Mouse (Mus musculus): ENCODE data around the gene Cpsf7. TPM values are rescaled to one million over a fixed set of nuclear protein-coding genes. Genes with fewer than 3 reads are reported as not detected.

Cpsf7 gene
- 80.3 and 90.6 TPM in 2 replicates for polyA plus RNA-seq (2012; rRNA removed)

DNA sequence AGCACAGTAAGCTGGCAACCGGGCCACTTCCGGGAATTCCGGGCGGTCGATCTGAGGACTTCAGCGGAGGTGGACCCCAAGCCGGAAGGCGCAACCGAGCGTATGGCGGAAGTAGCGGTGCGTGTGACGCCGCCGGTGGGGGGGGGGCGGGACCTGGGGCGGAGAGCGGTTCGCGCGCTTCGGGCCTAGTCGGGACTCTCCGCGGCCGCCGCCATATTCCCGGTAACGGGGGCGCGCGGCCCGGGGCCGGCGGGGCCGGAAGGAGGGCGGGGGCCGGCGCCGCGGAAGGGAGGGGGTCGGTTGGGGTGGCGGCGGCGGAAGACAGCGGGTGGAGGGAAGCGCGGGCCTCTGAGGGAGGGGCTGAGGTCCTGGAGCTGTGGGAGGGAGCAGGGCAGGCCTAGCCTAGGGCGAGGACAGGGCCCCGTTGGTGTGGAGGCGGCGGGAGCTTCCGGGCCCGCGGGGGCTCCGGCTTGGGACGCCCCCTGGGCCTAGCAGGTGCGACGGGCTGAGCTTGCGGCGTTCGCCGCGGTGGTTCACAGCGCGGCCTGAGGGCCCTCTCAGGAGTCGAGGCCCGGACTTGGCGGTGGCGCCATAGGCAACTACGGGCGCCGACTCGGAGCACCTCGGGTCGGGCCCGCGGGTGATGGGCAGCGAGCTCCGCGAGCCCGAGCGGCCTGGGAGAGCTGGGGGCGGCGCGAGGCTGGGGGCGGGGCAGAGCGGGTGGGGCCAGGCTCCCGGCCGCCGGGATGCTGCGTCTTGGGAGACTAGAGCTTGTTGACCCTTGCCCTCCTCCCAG is at the start of gene Cpsf7:
Gene Cpsf7 (plus strand): TSS at position 161 of the 796 bp plus-strand sequence.
- DNase-seq (ENCODE audit: extremely low spot score in 1 of 2, low spot score in 1 of 2), result peak; percentile 74 to 91

DNA sequence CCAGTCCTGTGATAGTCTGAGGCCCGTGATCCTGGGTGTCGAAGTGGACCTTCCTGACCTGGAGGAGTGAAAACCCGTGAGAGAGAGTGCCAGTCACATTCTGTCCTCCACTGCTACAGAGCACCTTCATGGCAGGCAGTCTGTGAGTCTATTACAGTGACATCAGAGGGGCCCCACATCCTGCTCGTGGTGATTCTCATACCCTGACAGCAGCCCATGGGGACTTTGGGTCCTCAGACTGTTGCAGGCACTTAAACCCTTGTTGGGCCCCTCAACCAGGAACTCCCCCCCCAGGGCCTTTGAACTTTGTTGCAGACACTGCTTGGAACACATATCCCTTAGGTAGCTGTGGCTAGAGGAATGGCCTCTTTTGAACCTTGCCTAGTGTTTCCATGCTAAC is 45.5 kb upstream of the Cpsf7 start:
- no peak for DNase-seq (ENCODE audit: extremely low spot score in 1 of 2, low spot score in 1 of 2)

DNA sequence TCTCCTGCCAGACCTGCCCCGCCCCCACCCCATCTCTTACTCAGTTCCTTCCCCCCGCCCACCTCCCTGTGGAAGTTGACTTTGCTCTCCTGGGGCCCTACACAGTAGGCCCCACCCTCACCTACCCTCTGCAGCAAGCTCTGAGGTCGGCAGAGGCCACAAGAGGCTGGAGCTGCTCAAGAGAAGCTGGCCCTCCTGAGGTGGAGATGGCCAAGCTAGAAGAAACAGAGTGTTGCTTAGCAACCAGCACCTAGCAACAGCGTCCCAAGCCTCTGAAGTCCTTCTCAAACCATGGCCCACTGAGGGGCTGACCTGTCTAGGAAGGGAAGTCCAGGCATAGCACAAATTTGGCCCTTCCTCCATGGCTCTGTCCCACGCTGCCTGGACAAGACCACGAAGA is 42.4 kb upstream of the Cpsf7 start, which contains the start of gene Ppp1r32:
Gene Ppp1r32 (minus strand): TSS at position 226 of the 400 bp plus-strand sequence.
- no peak for DNase-seq (ENCODE audit: extremely low spot score in 1 of 2, low spot score in 1 of 2)

DNA sequence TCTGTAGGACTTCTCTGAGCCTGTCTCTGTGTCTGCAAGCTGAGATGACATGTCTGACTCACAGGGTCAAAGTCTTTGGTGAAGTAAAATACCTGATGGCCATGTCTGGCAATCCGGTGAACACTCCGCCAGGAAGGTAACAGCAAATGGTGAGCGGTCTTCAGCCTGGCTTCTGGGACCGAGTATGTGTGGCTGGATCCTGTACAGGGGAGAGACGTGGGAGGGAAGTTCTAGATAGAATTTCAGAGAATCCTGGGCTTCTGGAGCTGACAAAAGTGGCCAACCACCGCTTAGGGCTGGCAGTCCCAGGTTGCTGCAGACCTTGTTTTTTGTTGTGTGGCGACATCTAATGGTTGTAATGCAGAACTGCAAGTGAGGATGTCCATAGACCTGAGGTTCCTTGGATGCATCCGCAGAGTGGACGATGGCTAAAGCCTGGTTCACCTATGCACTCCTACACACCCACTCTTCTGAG is 38.8 kb upstream of the Cpsf7 start:
- DNase-seq (ENCODE audit: extremely low spot score in 1 of 2, low spot score in 1 of 2), result peak in 1 of 2 experiments; percentile 81

DNA sequence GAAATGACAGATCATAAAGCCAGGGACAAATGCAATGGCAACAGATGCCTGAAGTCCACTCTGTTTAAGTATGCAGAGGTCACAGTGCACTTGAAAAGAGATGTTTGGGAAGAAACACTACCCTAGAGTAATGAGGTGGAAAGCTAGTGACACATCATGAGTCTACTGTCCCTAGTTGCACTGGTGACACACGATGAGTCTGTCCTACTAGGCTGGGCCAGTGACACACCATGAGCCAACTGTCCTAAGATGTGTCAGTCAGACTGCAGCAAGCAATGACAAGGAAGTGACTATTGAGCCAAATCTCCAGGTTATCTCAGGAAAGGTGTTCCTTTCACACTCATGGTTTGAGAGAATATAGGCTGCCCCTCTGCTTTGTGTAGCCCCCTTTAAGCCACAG is 29.4 kb upstream of the Cpsf7 start:
- no peak for DNase-seq (ENCODE audit: extremely low spot score in 1 of 2, low spot score in 1 of 2)

DNA sequence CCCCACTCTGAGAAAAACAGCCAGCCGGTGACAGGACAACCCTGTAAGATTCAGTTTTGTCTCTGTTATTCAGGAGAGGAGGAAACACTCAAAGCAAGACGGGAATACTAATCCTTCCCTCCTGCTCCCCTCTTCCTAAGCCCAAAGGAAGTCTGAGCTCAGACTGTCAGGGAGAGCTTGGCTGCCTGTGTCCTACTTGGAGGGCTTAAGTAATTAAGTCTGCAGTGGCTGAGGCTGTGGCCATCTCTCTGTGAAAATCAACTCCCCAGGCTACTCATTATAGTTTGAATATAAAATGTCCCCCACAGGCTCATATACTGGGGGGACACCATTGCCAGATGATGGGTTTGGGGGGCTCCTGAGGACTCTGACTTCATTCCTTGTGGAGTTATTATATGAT is 28.1 kb upstream of the Cpsf7 start:
- DNase-seq (ENCODE audit: extremely low spot score in 1 of 2, low spot score in 1 of 2), result no peak

DNA sequence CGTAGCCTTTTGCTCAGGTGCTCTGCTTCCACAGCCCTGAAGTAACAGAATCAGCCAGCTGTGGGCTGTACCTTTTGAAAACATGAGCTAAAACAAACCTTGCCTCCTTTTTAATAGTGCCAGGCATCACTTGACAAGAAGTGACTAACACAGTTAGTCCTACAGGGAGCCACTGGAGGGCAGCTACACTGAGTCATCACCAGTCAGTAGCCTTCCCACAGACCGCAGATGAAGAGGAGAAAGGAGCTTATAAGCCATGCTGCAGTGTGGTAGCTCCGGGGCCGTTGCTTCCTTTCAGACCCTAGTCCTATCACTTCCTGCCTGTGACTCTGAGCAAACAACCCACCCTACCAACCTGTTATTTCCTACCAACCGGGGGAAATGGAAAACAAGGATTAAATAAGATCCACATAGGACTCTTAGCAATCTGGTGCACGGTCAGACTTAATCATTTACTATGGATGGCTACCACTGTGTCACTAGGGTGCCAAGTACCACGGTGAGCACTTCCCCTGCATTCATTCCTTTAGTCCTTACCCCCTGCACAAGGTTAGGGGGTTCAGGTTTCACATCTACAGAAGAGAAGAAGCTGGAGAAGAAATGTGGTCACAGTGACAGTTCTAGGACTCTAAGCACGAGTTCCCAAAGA is 27.4 kb upstream of the Cpsf7 start:
- peak in 1 of 2 experiments; percentile 44 for DNase-seq (ENCODE audit: extremely low spot score in 1 of 2, low spot score in 1 of 2)

DNA sequence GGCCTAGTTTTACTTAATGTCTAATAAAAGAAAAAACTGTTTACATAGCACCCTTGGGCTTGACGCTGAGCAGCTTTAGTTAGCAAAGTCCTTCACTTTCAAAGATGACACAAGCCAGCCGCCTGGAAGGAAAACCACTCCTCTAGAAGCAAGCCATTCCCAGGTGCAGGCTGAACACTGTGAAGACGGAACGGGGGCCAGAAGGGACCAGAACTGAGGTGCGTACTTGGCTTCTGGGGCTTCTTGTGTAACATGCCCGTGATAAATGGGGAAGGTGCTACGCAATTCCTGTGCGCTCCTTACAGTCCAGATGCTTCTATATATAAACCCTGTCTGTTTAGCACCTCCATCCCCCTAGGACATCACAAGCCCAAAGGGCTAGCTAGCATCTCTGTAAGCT is 24.5 kb upstream of the Cpsf7 start:
- no peak for DNase-seq (ENCODE audit: extremely low spot score in 1 of 2, low spot score in 1 of 2)

DNA sequence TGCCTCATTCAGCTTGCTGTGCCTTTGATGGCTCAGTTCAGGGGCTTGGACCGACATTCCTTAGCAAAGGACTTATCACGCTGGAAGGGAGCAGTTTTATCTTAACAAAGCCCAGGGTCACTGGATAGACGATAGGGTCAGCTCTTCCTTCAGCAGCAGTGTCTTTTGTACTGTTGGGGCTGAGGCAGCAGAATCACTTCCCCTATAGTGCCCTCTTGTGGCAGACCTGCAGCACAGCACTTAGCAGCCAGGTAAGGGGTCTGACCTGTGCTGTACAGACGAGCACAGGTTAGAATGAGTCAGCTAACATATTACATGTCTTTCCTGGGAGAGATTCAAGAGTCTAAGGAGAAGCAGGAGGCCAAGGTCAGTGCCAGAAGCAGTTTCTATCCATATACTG is 22.5 kb upstream of the Cpsf7 start:
- peak in 1 of 2 experiments; percentile 62 for DNase-seq (ENCODE audit: extremely low spot score in 1 of 2, low spot score in 1 of 2)

DNA sequence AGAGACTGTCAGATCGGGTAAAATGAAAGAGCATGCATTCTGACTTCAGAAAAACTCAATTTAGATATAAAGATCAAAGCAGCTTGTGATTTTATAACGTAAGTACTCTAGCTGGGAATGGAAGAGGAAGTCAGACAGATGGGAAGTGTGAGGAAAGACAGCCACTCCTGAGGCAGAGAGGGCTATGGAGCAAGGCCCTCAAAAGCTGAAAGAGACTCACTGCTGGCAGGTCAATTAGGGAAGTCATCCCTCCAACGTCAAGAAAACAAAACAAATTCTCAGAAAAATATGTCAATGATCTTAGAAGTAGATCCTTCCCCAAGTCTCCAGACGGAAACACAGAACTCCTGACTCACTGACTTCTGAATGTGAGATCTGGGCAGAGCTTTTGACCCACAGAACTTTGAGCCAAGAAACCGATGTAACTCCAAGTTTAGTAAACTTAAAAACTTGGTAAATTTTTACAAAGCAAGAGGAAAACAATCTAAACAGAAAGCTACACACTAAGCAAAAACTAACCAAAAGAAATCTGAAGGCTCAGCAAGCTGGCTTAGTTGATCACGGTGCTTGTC is 14.2 kb upstream of the Cpsf7 start:
- DNase-seq (ENCODE audit: extremely low spot score in 1 of 2, low spot score in 1 of 2), result no peak

DNA sequence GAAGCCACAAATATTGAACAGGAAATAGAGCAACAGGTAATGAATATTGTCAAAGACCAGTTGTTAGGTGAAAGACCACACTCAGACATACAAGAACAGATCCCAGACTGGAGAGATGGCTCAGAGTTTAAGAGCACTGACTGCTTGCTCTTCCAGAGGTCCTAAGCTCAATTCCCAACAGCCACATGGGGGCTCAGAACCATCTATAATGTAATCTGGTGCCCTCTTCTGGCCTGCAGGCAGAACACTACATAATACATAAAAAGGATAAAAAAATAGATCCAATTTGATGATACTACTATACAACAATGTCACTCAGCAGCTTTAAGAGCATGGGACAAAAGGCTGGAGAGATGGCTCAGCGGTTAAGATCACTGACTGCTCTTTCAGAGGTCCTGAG is 4.7 kb upstream of the Cpsf7 start:
- DNase-seq (ENCODE audit: extremely low spot score in 1 of 2, low spot score in 1 of 2), result no peak

DNA sequence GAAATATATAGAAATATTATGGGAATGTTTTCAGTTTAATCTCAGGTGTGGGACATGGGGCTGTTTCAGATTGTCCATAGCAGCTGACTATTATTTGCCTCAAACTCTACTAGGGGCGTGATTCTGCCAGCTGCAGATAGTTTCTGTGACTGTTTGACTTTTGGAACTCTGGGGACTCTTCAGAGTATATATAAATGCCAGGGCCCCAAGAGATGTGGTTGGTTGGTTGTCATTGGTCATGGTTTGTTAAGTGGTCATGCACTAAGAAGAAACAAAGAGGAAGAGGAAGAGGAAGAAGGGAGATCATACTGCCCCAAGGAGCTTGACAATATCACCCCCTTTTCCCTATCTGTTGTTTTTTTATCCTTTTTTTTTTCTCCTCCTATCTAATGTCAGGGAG is 3.1 kb upstream of the Cpsf7 start:
- no peak for DNase-seq (ENCODE audit: extremely low spot score in 1 of 2, low spot score in 1 of 2)

DNA sequence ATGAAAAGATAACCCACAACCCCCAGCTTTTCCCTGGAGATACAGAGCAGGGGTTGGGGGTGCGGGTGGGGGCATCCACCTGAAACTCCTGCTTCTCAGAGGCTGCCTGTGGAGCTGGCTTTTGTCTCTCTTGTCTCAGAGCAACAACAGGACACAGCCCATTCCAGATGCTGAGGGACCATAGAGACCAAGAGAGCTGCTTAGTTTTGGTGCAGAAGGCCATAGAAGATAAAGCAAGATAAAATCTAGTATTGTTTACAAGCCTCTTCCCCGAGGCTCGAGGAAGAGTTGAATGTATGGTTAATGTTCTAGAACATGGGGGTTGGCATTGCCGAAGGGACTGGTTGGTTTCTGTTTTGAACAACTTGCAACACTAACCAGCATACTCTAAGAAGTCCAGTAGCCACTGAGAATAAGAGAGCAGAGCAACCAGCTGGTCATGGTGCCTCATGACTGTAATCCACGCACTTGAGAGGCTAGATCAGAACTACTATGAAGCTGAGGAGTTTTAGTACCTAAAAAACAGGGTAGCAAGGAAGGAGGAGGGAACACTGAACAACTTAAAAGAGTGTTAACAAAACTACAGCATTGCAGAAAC is 1.5 kb upstream of the Cpsf7 start:
- no peak for DNase-seq (ENCODE audit: extremely low spot score in 1 of 2, low spot score in 1 of 2)

DNA sequence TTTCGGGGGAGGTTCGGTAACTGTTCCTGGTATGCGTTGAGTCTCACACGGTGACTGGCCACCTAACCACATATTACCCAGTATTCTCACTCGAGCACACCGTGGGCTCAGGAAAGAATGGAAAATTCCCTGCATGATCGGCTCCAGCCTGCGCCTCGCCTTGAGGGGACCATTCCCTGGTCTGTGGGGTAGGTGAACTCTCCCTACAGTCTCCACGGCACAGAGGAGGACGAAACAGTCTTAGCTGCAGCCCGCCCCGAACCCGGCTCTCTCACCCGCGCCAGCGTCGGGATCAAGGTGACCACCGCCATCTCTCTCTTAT is 321 bp upstream of the Cpsf7 start:
- no peak for DNase-seq (ENCODE audit: extremely low spot score in 1 of 2, low spot score in 1 of 2)

DNA sequence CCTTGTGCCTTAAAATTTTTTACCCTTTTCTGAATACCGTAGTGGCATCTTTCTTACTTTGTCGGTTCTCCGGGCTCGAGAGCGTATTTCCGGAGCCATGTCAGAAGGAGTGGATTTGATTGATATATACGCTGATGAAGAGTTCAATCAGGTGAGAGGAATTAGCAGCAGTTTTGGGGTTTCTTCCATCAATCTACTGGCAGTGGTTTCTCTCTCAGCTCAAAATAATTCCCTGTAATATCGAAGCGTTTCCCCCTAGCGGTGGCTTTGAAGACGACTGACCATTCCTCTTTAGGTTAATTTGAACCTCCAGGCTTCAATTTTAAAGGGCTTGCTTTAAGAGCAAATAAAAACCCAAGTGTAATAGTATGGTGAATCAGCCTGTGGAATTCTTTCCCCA is 844 bp downstream of the Cpsf7 start, which contains the start of gene Sdhaf2:
Gene Sdhaf2 (minus strand): TSS at position 233 of the 400 bp plus-strand sequence.
- peak; percentile 33 to 68 for DNase-seq (ENCODE audit: extremely low spot score in 1 of 2, low spot score in 1 of 2)

DNA sequence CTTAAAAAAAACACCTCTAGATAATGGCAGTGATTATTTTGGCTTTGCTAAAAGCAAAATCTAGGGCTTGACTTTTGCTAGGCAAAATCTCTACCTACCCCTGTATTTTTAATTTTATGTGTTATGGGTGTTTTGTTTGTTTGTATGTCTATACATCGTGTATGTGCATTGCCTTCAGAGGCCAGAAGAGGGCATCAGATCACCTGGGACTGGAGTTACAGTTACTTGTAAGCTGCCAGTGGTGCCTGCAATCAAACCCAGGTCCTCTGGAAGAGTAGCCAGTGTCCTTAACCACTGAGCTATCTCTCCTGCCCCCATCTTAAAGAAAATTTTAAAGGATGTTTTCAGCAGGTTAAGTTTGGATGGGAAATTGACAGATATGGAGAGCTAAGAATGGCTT is 5.0 kb downstream of the Cpsf7 start:
- no peak for DNase-seq (ENCODE audit: extremely low spot score in 1 of 2, low spot score in 1 of 2)

DNA sequence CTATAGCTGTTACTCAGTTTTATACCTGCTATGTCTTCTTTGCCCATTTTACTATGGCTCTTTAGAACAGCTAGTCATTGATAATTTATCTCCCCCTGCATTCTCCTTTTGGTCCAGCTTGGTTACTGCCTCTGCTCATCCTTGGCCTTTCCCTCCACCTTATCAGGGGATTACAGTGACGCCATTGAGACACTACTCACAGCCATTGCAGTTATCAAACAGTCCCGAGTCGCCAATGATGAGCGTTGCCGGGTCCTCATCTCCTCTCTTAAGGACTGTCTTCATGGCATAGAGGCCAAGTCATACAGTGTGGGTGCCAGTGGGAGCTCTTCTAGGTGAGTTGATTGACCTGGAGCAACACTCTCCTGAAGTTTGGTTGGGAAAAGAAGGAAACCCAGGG is 14.4 kb downstream of the Cpsf7 start:
- DNase-seq (ENCODE audit: extremely low spot score in 1 of 2, low spot score in 1 of 2), result no peak

DNA sequence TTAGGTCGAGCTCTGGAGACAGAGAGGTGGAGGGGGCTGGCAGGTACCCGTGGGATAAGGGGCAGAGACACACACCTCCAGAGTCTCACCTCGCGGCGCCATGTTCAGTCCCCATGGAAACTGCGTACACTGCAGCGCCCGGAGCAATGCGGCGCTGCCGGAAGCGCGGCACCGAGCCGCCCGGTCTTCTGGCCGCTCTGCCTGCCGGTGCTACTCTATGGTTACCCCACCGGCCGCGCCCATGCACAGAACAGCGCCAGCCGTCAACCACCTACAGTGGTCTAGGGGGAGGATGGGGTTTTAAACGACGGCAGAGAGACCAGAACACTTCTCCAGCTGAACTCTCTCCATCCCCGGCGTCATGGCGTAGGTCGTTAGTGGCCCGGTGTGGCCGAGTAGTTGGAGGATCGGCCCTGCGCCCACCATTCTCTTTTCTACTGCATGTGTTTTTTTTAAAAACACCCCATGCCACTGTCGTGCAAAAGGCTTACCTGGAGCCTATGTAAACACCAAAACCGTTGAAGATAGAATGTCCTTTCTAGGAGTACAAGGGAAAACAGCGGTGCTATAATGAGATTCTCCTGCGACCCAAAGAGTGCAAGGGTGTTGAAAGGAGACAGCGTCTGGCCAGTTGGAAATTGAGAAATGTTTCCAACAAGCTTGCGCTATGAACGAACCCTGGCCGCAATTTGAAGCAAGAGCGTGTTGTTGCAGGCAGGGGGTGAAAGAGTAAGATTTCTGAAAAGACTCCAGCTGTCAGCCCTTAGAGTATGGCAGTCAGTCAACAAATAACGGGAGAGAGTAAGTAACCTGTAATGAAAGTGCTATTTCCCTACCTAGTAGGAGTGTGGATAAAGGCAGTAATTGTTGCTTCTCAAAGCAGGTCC is 30.8 kb downstream of the Cpsf7 start, which contains the start of gene Tmem216:
Gene Tmem216 (minus strand): TSS at position 615 of the 887 bp plus-strand sequence.
- DNase-seq (ENCODE audit: extremely low spot score in 1 of 2, low spot score in 1 of 2), result peak; percentile 63 to 87

DNA sequence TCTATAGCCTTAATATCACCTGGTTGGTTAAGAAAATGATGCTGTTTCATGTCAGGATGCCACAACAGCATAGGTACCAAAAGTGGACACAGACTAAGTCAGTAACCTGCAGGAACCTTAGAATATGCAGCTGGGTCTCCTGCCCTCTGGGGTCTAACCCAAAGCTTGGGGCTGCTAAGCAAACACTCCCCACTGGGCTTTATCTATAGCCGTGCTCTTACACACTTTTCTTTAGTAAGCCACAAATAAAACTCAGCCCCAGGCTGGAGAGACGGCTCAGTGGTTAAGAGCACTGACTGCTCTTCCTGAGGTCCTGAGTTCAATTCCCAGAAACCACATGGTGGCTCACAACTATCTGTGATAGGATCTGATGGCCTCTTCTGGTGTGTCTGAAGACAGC is 31.9 kb downstream of the Cpsf7 start:
- DNase-seq (ENCODE audit: extremely low spot score in 1 of 2, low spot score in 1 of 2), result no peak

DNA sequence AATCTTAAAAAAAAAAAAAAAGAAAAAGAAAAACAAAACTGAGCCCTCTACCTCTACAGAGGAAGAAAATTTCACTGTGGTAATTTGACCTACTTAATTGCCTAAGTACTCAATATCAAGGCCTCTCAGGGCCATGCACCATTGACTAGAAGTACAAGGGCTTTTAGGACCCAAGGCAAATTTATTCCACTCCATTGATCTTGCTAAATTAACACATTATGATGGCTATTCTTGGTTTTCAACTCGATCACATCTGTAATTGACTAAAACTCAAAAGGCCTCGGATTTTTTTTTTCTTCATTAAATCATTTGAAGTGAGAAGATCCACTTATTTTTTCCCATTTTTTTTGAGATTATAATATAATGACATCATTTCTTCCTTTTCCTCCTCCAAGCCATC is 32.4 kb downstream of the Cpsf7 start:
- DNase-seq (ENCODE audit: extremely low spot score in 1 of 2, low spot score in 1 of 2), result no peak
